Mouse (Mus musculus): ENCODE measurements around the gene Kif21b.

The Kif21b gene

GRCm38 (mm10) chr1:136159830-136160229 is 28.6 kb downstream of the Kif21b start:
- DNase-seq (ENCODE audit: low spot score) = no peak

- DNase-seq (ENCODE audit: low spot score) = no peak
Measured at GRCm38 (mm10) chr1:136160297-136160696, 29.1 kb downstream of the Kif21b start.

DNA sequence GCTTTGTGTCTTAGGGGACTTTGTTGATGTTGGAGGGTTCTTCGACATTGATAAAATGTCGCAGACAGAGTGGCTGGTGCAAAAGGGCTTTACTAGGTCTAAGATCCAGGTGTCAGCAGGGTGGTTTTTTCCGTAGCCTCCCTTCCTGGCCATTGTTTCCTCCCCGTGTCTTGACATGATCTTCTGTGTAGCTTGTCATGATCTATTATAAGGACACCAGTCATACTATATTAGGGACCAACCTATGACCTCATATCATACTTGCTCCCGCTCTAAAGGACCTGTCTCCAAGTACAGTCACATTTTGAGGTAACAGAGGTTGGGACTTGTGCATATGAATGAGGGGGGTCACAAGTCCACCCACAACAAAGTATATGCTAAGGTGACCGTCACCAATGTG is 29.7 kb downstream of the Kif21b start:
- no peak for DNase-seq (ENCODE audit: low spot score)

- DNase-seq (ENCODE audit: low spot score) = no peak
Measured at GRCm38 (mm10) chr1:136161333-136161921, 30.2 kb downstream of the Kif21b start.

DNA sequence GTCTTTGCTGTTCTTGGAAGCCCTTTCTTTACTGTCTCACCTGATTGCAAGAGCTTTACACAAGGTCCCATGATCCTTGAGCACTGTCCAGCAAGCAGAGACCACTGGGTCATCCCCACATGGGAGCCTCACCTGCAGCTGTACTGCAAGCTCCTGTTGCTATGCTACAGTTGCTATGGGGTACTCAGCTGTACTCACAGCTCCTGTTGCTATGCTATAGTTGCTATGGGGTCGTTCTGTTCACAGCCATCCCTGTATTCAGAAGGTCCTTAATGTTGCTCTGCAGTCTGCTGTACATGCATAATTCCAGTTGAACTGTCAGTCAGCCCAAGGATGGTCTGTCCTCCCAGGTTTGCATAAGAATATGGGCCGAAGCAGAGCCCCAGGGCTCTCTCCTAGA is 34.2 kb downstream of the Kif21b start:
- DNase-seq (ENCODE audit: low spot score) = no peak

- DNase-seq (ENCODE audit: low spot score) = peak; percentile 31
Measured at GRCm38 (mm10) chr1:136167657-136168056, 36.5 kb downstream of the Kif21b start.

- peak; percentile 69 for DNase-seq (ENCODE audit: low spot score)
Measured at GRCm38 (mm10) chr1:136170109-136170508, 38.9 kb downstream of the Kif21b start.

- DNase-seq (ENCODE audit: low spot score) = no peak
Measured at GRCm38 (mm10) chr1:136172696-136173095, 41.5 kb downstream of the Kif21b start.

- no peak for DNase-seq (ENCODE audit: low spot score)
Measured at GRCm38 (mm10) chr1:136174101-136174606, 43.0 kb downstream of the Kif21b start.

GRCm38 (mm10) chr1:136175183-136175582 is 44.0 kb downstream of the Kif21b start:
- no peak for DNase-seq (ENCODE audit: low spot score)

DNA sequence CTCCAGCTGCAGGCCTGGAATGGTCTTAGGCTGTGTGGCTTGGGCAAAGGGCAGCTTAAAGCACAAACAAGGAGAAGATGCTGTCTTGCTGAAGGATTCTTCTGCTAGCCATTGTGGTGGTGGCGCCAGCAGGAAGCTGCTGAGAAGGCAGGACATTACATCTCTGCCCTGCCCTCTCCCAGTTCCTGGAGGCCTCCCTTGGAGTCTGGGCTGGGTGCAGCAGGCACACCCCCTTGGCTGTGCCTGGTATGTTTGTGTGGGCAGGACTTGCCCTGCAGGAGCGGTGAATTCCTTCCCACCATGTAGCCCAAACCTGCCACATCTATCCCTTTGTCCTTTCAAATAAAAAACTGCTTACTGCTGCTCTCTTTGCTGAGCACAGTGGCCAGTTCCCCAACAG is 45.9 kb downstream of the Kif21b start:
- DNase-seq (ENCODE audit: low spot score) = peak; percentile 26

DNA sequence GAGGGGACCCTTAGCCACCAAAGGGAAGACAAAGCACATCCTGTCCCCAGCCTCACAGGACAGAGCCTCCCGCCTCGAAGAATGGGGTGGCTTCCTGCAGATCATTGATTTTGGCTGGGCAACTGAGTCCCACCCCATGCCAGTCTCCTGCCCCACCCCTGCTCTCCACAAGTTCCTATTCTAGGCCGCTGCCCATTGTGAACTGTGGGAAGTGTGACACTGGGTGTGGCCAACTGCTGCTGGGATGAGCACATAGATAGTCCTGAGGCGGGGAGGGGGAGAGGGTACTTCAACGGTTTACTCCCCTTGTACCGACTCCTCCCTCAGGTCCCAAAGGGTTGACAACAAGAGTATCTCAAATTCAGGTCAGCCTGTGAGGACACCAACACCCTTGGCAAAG is 47.6 kb downstream of the Kif21b start:
- no peak for DNase-seq (ENCODE audit: low spot score)

- DNase-seq (ENCODE audit: low spot score) = no peak
Measured at GRCm38 (mm10) chr1:136179511-136180001, 48.4 kb downstream of the Kif21b start.

- DNase-seq (ENCODE audit: low spot score) = no peak
Measured at GRCm38 (mm10) chr1:136190033-136190432, 58.8 kb downstream of the Kif21b start.

DNA sequence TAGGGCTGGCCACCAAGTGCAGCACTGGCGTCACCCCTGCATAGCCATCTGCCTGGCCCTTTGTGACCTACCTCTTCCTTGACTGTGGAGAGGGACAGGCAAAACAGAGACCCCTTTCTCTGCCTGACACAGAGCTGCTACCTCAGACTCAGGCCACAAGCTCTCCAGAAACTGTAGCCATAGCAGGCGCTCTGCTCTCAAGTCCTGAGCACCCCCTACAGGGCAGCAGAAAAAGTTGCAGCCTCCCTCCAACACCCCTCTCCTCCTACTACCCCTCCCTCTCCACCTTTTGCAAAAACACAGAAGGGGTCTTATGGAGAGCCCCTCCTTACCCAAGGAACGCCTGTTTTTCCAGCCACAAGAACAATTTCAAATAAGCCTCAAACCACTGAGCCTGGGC is 81.6 kb downstream of the Kif21b start, which contains the start of gene Mroh3:
Mroh3 (minus strand) TSS at position 26 of the 400 bp plus-strand sequence.
- DNase-seq (ENCODE audit: low spot score) = no peak

DNA sequence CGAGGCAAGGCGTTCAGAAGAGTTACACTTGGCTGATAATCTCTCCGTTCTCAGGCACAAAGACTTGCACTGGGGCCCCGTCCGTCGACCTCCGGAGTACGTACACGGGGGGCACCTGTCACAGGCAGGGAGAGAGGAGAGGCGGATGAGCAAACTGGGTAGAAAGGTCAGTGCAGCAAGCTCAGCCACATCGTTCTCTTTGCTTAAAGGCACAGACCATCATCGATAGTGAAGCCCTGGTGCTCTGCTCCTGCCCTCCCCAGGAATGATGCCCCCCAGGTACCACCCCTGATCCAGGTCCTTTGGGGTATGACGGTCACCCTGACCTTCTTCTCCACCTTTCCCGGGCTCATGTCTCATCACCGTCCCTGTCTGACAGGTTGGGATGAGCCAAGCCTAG is 83.1 kb downstream of the Kif21b start:
- DNase-seq (ENCODE audit: low spot score) = no peak

GRCm38 (mm10) chr1:136220037-136220871 is 89.1 kb downstream of the Kif21b start:
- peak; percentile 40 for DNase-seq (ENCODE audit: low spot score)

- DNase-seq (ENCODE audit: low spot score) = no peak
Measured at GRCm38 (mm10) chr1:136222386-136222785, 91.2 kb downstream of the Kif21b start.

GRCm38 (mm10) chr1:136223758-136224342 is 92.7 kb downstream of the Kif21b start:
- DNase-seq (ENCODE audit: low spot score) = no peak

DNA sequence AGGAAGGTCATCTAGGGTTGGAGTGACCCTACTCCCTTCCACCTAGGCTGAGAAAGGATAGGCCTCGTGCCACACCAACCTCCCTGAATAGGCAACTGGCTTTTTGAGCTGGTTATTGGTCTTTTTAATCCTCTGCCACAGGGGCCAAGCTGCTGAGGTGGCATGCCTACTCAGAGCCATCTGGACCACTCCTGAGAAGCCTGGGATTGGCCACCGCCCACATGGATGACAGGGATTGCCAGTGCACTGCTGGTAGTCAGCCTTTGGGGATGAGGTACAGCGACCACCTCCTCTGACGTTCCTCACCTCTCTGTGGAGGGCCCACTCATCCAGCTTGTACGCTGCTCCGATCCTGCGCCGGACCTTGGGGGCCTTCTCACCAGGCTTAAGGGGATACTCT is 94.7 kb downstream of the Kif21b start:
- DNase-seq (ENCODE audit: low spot score) = no peak

- DNase-seq (ENCODE audit: low spot score) = no peak
Measured at GRCm38 (mm10) chr1:136226626-136227025, 95.4 kb downstream of the Kif21b start.

Data from ovary, postnatal 36 days (tissue).